Mouse (Mus musculus) kidney, adult 2 months (tissue): Measurements from ENCODE around the gene Cnpy2.

Experiments used
- CTCF ChIP-seq: fragments of 200-500 bp; conservative IDR thresholded peaks from 2 replicates; pipeline ENCODE4 v1.5.1; 2011; ENCODE audit warnings: low read depth, mild to moderate bottlenecking, control low read depth, low read length, moderate library complexity, mixed read lengths; ENCODE audit not compliant: insufficient read depth, insufficient read length
- POLR2A ChIP-seq: fragments of 200-500 bp; IDR thresholded peaks from one replicate; pipeline ENCODE4 v1.6.1; 2011; ENCODE audit warnings: low read depth, low read length, control low read depth

DNA sequence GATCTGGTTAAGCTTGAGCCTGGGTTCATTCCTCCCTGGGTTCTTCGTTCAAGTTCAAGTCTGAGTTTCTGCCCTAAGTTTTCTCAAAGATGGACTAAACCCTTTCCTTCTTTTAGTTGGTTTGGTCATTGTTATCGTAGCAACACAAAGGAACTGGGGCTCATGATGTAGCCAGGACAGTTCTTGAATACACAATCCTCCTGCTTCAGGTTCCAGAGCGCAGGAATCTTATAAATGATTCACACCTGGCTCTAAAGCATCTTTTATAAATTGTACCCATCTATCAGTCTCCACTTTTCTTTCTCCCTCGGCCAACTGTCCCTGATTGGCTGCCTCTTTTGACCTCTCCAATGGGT lies 53.8 kb downstream of the Cnpy2 start:
- no peak for TF ChIP-seq POLR2A
- TF ChIP-seq CTCF = no peak
